ENCODE assay signal across 22 mouse cellular contexts in the genomic region with DNA sequence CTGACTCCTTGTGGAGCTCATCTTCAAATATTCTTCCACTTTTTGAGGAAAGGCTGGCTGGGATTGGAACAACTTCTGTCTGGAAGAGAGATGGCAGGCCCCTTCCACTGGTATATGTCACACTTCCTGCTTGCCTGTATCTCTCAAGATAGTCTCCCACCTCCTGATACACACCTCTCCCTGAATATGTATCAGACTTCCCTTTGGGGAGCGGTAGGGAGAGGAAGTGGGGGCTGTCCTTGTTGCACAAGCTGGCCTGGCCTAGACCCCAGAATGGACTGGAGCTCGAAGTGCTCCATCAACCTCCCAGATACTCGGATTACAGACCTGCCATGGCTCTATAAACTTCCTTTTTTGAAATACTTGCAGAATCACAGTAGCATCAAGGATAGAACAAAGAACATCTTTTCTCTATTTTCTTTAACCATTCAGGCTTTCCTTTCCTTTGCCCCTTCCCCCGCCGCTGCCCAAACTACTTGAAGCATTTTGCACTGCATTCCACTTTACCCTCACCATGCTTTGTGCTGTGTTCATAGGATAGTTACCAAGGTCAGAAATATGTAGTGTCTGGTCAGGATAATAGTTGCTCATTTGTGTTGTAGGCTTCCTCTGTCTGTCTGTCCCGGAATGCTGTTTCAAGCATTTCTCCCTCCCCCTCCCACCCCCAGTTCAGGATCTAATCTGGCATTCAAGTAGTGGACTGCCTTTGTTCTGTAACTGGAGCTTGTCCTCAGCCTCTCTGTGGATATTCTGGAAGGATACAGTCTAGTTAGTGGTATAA. TPM values are rescaled to one million over a fixed set of nuclear protein-coding genes. Genes with fewer than 3 reads are reported as not detected.
DNase-seq lines count a peak whose midpoint lies in the region; ATAC-seq lines count a peak whose summit lies in the region.
"Had no signal": no experiment of that assay in that cellular context is flagged by ENCODE, and none has a peak within 500 bp of the region (broad histone marks: within the 10 kb centered on the region; RNA-seq: fewer than 3 reads in every experiment).

No protein-coding gene starts in this region.

- H3K9me3 ChIP-seq in hindbrain, embryonic 10.5 days: no peaks in the 10 kb centered on the region
- no peaks in the 10 kb centered on the region for H3K9me3 ChIP-seq in hindbrain, embryonic 11.5 days (ENCODE audit: control insufficient read depth, low read length)
- no peaks in the 10 kb centered on the region for H3K9me3 ChIP-seq in embryonic facial prominence, embryonic 12.5 days
- H3K9me3 ChIP-seq: intestine, embryonic 15.5 days; limb, embryonic 13.5 days; lung, embryonic 15.5 days; midbrain, embryonic 13.5 days had no signal

- WGBS in hindbrain, embryonic 10.5 days: 76% methylated on average over 6 of the region's 6 CpGs
- WGBS in hindbrain, embryonic 11.5 days: 77% methylated on average over 6 of the region's 6 CpGs
- WGBS in embryonic facial prominence, embryonic 12.5 days: 50% methylated on average over 6 of the region's 6 CpGs

- peak; percentile 11 for DNase-seq in embryo, embryonic 11 days
- DNase-seq in embryo, embryonic 9.5 days (ENCODE audit: extremely low spot score): no peak
- no peak for DNase-seq in hindbrain, embryonic 10.5 days (ENCODE audit: low spot score)
- no peak for DNase-seq in hindbrain, embryonic 11.5 days (ENCODE audit: low spot score)
- DNase-seq in 416B (ENCODE audit: low read depth) (peak; percentile 40), liver (no peak)
- DNase-seq in layer of hippocampus, postnatal 25 days (ENCODE audit: extremely low spot score in 1 of 2, low spot score in 1 of 2): no peak
- DNase-seq: cerebellum, adult 2 months; kidney, postnatal 25 days; layer of hippocampus, adult 9-11 months; right cerebral cortex, postnatal 14 days; spleen, adult 18-20 months; thymus, postnatal 4 days had no signal

- H3K36me3 ChIP-seq in hindbrain, embryonic 10.5 days: peaks cover 25% of the 10 kb centered on the region
- no peaks in the 10 kb centered on the region for H3K36me3 ChIP-seq in hindbrain, embryonic 11.5 days (ENCODE audit: control insufficient read depth, insufficient read depth, low read length)
- H3K36me3 ChIP-seq in embryonic facial prominence, embryonic 12.5 days: peaks cover 6% of the 10 kb centered on the region; the same call in 1 of the 2 replicates
- H3K36me3 ChIP-seq: intestine, embryonic 15.5 days; limb, embryonic 13.5 days had no signal

- H3K27me3 ChIP-seq in hindbrain, embryonic 10.5 days (ENCODE audit: insufficient read depth, poor library complexity, severe bottlenecking): no peaks in the 10 kb centered on the region
- no peaks in the 10 kb centered on the region for H3K27me3 ChIP-seq in hindbrain, embryonic 11.5 days (ENCODE audit: control insufficient read depth, insufficient read depth, low read length)
- H3K27me3 ChIP-seq in embryonic facial prominence, embryonic 12.5 days: no peaks in the 10 kb centered on the region
- H3K27me3 ChIP-seq: intestine, embryonic 15.5 days; limb, embryonic 13.5 days; lung, embryonic 15.5 days; midbrain, embryonic 13.5 days had no signal

- H3K27ac ChIP-seq in hindbrain, embryonic 10.5 days: 0 out of 2 replicates have a peak overlapping the region, but pooled peaks have one; percentile 57
- H3K27ac ChIP-seq in hindbrain, embryonic 11.5 days (ENCODE audit: low read depth, low read length): no peak overlapping the region
- H3K27ac ChIP-seq in embryonic facial prominence, embryonic 12.5 days: peak overlapping the region; percentile 57
- H3K27ac ChIP-seq: hindbrain, embryonic 14.5 days; intestine, embryonic 15.5 days; limb, embryonic 13.5 days; liver, embryonic 14.5 days; lung, embryonic 15.5 days; macrophage; midbrain, embryonic 13.5 days had no signal

- peaks cover 11% of the 10 kb centered on the region for H3K4me1 ChIP-seq in hindbrain, embryonic 10.5 days (replicated peaks)
- no peaks in the 10 kb centered on the region for H3K4me1 ChIP-seq in hindbrain, embryonic 11.5 days (replicated peaks; ENCODE audit: control insufficient read depth, insufficient read depth, low read length)
- peaks cover 11% of the 10 kb centered on the region; the same call in 1 of the 2 replicates for H3K4me1 ChIP-seq in embryonic facial prominence, embryonic 12.5 days
- H3K4me1 ChIP-seq: intestine, embryonic 15.5 days; midbrain, embryonic 13.5 days had no signal

- H3K9ac ChIP-seq in hindbrain, embryonic 11.5 days (ENCODE audit: low read depth, low read length): no peak overlapping the region
- no peak overlapping the region for H3K9ac ChIP-seq in embryonic facial prominence, embryonic 12.5 days
- H3K9ac ChIP-seq: hindbrain, embryonic 14.5 days; intestine, embryonic 15.5 days; limb, embryonic 13.5 days; liver, embryonic 14.5 days; lung, embryonic 15.5 days; midbrain, embryonic 13.5 days had no signal

- H3K4me2 ChIP-seq in hindbrain, embryonic 11.5 days (replicated peaks; ENCODE audit: low read depth, low read length): no peak overlapping the region
- H3K4me2 ChIP-seq in embryonic facial prominence, embryonic 12.5 days (replicated peaks): no peak overlapping the region
- H3K4me2 ChIP-seq: hindbrain, embryonic 14.5 days; intestine, embryonic 15.5 days; limb, embryonic 13.5 days; lung, embryonic 15.5 days; midbrain, embryonic 13.5 days had no signal

- H3K4me3 ChIP-seq in hindbrain, embryonic 10.5 days: no peak overlapping the region
- H3K4me3 ChIP-seq in hindbrain, embryonic 11.5 days (ENCODE audit: low read depth, low read length): no peak overlapping the region
- H3K4me3 ChIP-seq in embryonic facial prominence, embryonic 12.5 days: no peak overlapping the region
- H3K4me3 ChIP-seq: intestine, embryonic 15.5 days; limb, embryonic 13.5 days; lung, embryonic 15.5 days; midbrain, embryonic 13.5 days; myocyte had no signal

- no peak for ATAC-seq in hindbrain, embryonic 11.5 days (ENCODE audit: low FRiP score)
- no peak for ATAC-seq in embryonic facial prominence, embryonic 12.5 days (ENCODE audit: insufficient number of reproducible peaks, insufficient read depth, low FRiP score, low TSS enrichment)
- ATAC-seq: intestine, embryonic 15.5 days; midbrain, embryonic 13.5 days had no signal

RNA-seq across cellular contexts. Expression of a gene that starts 2.5 kb away (rescaled TPM):
- polyA plus RNA-seq in hindbrain, embryonic 10.5 days (2016; fragmentation: Nextera tagmentation; extraction: Ambion mirVana): 0.35 and 0.47 TPM in 2 replicates
- polyA plus RNA-seq in hindbrain, embryonic 11.5 days (2014; fragmentation: Nextera tagmentation; extraction: Ambion mirVana): 0.15 and 0.20 TPM in 2 replicates
- polyA plus RNA-seq in embryonic facial prominence, embryonic 12.5 days (2016; fragmentation: Nextera tagmentation; extraction: Ambion mirVana): 0.50 and 0.51 TPM in 2 replicates
- under 1 TPM; 0.12 to 0.15 TPM for total RNA-seq in layer of hippocampus, postnatal 25 days (2021)

RNA-seq across cellular contexts. Expression of a gene that starts 40.3 kb away (rescaled TPM):
- 10.5 and 12.4 TPM in 2 replicates for polyA plus RNA-seq in hindbrain, embryonic 10.5 days (2016; fragmentation: Nextera tagmentation; extraction: Ambion mirVana)
- polyA plus RNA-seq in hindbrain, embryonic 11.5 days (2014; fragmentation: Nextera tagmentation; extraction: Ambion mirVana): 12.0 and 12.5 TPM in 2 replicates
- polyA plus RNA-seq in embryonic facial prominence, embryonic 12.5 days (2016; fragmentation: Nextera tagmentation; extraction: Ambion mirVana): 14.2 and 14.9 TPM in 2 replicates
- total RNA-seq in layer of hippocampus, postnatal 25 days (2021): 10 to 100 TPM in 1 of 2 experiments, 1 to 10 TPM in 1; 8.5 to 10.4 TPM

RNA-seq across cellular contexts. Expression of a gene that starts 50.2 kb away (rescaled TPM):
- 19.8 and 24.2 TPM in 2 replicates for polyA plus RNA-seq in hindbrain, embryonic 10.5 days (2016; fragmentation: Nextera tagmentation; extraction: Ambion mirVana)
- 13.9 and 14.2 TPM in 2 replicates for polyA plus RNA-seq in hindbrain, embryonic 11.5 days (2014; fragmentation: Nextera tagmentation; extraction: Ambion mirVana)
- polyA plus RNA-seq in embryonic facial prominence, embryonic 12.5 days (2016; fragmentation: Nextera tagmentation; extraction: Ambion mirVana): 18.2 and 18.4 TPM in 2 replicates
- total RNA-seq in layer of hippocampus, postnatal 25 days (2021): under 1 TPM; 0.30 to 0.33 TPM

Comparison
In these comparisons a context has a peak if more than half of its experiments do, and no peak if none do; other contexts are left out.
1. DNase-seq: peak in embryo, embryonic 11 days (single experiment) and 416B (single experiment); none in embryo, embryonic 9.5 days (single experiment), hindbrain, embryonic 10.5 days (single experiment), hindbrain, embryonic 11.5 days (single experiment), liver (single experiment) and layer of hippocampus, postnatal 25 days (0 of 2).